Mouse (Mus musculus): Measurements from ENCODE around the gene Ano6.

The Ano6 gene

DNA sequence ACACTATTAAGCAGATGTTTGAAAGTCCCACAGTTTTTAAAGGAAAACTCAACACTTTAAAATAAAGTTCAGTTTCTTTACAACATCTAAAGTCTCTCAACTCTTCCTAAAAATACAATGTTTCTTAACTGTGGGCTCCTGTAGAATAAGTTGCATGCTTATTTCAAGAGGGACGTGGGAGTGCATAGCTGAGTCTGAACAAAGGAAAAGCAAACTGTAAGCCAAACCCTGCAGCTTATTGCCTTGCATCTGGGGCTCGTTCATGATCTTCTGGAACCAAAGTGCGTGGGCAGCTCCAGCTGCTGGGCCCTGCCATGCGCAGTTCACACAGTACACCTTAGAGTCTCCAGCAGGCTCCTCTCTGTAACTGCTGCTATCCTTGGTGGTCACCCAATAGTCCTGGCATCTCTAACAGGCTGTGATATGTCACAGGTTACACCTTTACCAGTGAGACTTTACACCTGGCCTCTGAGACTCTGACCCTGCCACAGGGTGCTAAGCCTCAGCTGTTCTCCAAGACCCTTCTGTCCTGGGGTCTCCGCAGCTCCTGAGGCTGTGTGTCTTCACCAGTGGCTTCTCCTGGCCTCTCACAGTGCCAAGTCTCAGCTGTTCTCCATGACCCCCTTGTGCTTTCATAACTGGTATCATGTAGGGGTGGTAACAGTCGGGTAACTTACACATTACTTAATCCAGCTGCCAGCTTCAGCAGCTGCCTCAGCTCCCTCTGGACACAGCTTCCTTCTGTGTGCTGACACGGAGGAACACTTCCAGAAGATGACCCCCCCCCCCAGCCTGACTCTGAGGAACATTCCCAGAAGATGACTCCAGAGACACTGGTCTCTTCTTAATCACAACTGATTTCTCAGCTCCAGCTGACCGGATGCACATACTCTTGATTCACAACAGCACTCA is 66.3 kb downstream of the Ano6 start:
- no peak for DNase-seq (ENCODE audit: low spot score)

DNA sequence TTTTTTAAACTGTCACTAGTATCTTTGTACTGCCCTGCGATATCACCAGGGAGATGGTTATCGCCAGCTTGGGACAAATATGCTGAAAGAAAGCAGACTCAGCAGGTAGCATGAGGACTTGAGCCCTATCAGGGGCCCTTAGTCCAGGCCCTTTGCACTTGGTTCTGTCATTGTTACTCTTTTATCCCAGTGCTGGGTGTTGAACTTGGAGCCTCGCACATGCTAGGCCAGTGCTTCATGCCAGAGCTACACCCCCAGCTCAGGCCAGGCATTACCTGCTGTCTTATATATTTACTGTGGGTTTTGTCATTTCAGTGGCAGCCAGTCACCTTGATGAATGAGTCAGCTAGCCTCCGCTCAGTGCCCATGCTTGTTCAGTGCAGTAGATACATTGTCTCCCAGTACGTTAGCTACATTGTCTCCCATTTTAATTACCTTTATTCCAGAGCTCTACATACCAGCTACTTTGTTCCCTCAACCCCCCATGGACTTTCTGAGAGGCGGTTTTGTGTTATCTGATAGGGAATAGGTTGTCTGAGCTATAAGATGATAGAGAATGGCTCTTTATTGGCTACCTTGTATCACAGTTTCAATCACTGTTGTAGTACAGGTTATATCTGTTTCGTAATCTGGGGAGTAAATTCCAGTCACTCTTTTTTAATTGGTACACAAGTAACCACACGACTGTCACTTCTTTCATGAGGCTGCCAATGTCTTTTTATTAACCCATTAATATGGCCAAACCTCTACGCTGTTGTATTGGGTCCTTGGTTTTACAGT is 68.4 kb downstream of the Ano6 start:
- no peak for DNase-seq (ENCODE audit: low spot score)

DNA sequence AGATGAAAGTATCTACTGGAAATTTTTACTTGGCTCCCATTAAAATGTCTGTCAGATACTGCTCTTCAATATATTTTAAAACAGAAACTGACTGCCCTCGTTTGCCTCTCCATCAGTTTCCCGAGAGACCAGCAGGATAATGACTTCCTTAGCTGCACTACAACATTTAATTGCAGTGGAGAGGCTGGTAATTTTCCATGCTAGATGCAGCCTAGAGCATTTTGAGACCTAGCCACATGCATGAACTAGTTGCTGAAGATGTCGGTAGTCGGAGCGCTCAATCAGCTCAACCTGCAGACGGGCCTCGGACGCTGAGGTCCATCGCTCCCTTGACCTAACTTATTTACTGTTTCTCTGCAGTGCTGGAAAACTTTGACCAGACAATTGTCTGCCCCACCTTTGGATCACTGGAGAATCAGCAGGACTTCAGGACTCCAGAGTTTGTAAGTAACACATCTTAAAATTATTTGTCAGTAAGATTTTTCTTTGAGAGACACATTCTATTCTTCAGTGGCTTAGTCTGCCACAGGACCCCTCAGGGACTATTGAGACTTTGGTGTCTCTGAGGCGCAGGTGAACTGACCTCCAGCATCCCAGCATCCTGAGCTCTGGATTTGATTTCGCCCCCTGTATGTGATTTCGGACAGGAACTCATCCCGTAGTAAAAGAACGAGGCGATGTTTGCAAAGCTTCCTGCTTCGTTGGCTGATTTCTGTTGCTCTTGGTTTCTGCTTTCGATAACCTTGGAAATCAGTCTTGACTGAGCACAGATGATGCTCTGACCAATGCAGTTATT is 73.4 kb downstream of the Ano6 start:
- DNase-seq (ENCODE audit: low spot score), result no peak

DNA sequence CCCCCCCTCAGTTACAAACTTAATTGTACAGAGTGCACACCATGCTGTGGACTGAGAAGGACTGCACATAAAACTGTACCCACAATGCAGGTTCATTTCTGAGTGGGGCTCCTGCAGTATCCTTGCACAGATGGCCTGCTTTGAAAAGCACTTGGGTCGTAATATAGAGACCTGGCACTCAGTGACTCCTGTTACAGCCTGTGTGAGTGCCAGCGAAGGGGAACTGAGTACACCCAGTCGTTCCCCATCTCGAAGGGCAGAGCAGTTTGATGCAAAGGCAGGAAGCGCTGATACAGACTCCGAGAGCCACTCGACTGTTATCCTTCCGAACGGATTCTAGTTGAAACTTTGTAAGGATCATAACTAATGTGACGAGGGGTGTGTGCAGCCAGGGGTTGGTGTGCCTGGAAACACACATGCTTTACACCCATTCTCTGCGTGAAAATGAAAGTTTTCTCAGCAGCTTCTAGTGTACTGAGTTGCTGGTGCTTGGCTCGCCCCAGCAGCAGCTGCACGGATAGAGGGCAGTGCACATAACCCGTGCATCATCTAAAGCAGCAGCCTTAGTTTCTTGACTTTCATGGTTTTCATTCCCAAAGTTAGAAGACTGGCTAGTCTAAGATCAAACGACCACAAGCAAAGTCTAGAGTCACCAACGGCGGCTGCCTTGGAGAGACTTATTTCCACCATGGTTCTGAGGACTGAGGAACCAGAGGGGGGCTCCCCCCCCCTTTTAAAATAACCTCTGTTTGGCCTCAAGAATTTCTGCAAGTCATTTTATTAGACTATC is 74.9 kb downstream of the Ano6 start:
- DNase-seq (ENCODE audit: low spot score), result no peak

DNA sequence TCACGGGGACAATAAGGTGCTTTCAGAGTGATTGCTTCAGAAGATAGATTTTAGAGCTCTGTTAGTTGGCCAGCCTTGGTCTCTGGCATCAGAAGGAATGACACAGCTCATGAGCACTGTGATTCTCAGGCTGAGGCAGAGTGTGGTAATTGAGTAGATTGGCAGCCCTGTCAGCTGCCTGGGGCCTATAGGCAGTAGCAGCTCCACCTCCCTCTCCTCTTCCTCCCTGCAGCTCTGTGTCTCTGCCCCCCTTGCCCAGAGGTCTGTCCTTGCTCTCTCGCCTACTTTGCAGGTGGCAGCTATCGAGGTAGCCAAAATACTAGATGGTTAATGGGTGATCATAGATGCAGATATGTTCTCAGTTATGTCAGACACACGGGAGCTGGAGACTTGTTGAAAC is 77.5 kb downstream of the Ano6 start:
- DNase-seq (ENCODE audit: low spot score), result no peak

DNA sequence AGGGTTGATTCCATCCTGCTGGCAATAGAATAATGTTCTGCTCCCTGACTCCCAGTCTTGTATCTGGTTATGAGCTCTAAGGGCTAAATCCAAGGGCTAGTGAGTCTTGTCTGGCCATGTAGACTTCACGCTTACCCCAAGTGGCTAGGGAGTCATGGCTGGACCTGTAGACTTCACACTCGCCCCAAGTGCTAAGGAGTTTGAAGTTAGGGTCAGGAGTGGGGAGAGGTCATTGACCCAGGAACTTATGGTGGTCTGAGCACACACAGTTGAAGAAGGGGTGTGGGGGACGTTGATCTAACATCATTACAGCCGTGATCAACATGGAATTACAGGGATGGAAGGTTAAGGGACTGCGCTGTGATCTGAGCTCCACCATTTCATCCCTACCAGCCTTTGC is 79.0 kb downstream of the Ano6 start:
- DNase-seq (ENCODE audit: low spot score), result no peak

DNA sequence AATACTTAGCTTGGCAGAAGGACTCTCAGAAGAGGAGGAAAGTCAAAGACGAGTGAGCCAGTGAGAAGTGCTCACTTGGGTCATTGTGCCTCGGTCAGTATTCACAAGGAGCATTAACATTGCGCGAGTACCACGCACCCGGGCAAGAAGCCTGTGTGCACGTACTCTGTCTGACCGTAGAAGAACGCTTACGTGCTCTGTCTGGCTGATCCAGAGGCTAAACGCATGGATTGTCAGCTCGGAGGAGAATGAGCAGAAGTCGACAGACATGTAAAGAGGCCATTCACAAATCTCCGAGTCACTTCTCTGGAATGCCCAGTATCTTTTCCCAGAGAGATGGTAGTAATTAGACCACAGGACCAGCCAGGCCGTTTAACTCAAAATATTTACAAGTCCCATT is 81.0 kb downstream of the Ano6 start:
- DNase-seq (ENCODE audit: low spot score), result no peak

DNA sequence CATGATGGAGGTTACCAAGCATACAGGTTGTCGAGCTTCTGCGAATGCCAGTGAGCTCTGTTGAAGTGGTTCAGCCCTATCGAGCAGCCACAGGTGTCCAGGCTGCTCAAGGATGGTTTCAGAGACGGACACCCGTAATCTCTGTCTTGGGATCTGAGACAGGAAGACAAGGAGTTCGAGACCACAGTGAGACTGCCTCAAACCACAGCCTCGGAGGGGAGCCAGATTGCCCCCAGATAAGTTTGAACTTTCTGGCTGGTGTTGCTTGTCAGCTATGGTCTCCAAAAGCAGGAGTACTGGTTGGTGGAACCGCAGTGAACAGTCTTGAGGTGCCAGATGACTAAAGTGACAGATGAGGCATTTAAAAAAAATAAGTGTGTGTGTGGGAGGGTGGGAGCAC is 81.8 kb downstream of the Ano6 start:
- no peak for DNase-seq (ENCODE audit: low spot score)

DNA sequence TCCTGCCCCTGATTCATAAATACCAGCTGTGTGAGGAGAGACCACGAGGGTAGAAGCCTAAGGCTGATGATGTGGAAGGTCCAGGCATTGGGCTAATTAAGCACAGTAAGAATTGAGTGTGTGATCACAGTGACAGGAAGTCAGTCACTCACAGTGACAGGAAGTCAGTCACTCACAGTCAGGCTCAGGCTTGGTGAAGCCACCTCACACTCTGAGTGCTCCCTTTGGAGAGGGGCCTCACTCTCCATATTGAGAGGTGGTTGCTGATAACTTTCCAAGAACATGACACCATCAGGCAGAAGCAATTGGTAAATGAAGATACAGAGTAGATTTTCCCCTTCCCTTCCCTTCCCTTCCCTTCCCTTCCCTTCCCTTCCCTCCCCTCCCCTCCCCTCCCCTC is 82.6 kb downstream of the Ano6 start:
- no peak for DNase-seq (ENCODE audit: low spot score)

DNA sequence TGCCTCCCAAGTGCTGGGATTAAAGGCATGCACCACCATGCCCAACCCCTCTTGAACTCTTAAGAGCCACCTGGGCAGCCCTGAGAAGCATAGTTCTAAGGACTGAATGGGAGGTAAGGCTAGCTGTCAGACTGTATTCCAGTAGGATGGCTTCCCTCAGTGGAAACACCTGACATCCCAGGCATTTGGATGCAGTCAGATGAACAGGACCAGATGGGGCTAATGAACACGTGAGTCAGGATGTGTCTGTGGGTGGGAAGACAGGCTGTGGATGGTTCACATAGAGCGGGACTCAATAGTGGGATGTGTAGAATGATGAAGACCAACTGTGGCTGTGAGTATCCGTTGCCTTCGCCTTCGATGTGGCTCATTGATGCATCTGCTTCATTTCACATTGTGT is 83.6 kb downstream of the Ano6 start:
- no peak for DNase-seq (ENCODE audit: low spot score)

DNA sequence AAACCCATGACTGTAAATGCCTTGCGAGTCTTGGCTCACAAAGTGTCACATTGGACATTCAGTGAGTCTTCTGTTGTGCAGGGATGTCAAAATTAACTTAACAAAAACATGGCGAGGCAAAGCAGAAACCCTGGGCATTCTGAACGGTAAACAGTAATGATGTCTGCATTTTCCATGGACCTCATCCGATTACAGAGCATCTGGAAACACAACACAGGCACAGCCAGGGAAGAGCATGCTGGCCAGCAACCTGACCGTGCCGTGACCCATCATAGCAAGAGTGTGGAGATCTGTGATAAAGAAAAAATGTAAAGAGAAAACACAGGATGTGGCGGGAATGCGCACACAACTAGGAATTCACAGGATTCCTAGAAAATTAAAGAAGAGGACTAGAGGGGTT is 84.1 kb downstream of the Ano6 start:
- DNase-seq (ENCODE audit: low spot score), result no peak

DNA sequence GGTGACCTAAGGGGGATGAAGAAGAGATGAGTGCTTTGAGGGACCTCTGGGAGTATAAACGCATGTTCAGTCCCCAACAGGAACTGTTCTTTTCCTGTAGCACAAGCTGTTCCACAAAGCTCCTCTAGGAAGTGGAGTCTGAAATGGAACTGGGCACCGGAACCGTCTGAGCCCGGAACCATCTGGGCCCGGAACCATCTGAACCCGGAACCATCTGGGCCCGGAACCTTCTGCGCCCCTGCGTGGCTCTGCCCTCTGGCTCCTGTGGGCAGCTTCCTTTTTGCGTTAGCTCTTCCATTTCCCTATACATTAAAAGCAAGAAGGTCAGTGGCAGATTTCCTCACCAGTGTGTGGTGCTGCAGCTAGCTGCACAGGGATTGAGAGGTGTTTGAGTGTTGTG is 85.3 kb downstream of the Ano6 start:
- DNase-seq (ENCODE audit: low spot score), result no peak

DNA sequence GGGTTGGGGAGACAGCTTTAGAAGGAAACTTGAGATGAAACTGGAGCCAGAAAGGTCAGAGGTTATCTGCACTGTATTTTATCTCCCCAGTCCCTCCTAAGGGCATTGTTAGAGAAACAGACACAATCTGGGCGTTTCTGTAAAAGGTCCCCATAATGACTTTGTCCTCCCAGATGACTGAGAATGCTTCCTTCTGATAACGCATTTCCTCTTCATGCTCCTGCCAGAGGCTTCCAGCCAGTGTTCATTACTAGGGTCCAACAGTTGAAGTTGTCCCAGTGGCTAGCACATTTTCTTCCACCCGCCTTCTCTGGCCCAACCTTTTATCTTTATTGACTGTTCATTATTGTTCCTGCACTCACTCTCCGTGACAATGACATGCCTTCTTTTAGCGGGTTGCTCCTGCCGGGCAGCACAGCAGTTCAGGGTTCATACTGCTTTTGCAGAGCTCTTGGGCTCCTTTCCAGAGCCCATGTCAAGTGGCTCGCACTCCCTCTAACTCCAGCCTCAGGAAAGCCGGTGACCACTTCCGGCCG is 90.0 kb downstream of the Ano6 start:
- no peak for DNase-seq (ENCODE audit: low spot score)

DNA sequence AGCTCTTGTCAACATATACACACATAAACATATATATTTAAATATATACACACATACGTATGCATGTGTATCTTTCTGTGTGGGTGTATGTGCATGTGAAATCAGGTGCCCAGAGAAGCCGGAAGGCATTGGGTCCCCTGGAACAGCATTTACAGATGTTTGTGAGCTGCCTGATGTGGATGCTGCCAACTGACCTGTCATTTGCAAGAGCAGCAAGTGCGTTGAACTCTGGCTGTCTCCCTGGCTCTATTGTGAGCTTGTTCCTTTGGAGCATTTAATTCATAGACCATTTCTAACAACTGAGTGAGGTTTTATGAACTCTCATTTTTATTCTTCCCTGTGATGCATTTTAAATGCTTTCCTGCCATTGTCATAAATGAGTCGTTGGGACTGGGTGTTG is 91.8 kb downstream of the Ano6 start:
- no peak for DNase-seq (ENCODE audit: low spot score)

DNA sequence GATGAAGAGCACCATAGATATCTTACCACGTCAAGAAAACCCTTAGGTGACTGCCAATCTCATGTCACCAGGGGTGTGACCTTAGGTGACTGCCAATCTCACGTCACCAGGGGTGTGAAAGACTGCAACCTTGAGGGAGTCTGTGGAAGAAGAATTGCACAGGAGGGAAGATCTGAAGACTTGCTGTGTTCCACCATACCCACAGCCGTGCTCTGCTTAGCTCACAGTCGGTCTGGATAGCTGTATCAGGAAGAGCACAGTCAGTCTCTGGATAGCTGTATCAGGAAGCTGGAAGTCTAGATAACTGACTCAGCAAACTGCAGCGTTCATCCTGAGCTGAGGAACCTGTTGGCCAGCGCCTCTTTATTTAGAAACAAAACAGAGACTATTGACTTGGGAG is 92.9 kb downstream of the Ano6 start:
- peak; percentile 58 for DNase-seq (ENCODE audit: low spot score)

DNA sequence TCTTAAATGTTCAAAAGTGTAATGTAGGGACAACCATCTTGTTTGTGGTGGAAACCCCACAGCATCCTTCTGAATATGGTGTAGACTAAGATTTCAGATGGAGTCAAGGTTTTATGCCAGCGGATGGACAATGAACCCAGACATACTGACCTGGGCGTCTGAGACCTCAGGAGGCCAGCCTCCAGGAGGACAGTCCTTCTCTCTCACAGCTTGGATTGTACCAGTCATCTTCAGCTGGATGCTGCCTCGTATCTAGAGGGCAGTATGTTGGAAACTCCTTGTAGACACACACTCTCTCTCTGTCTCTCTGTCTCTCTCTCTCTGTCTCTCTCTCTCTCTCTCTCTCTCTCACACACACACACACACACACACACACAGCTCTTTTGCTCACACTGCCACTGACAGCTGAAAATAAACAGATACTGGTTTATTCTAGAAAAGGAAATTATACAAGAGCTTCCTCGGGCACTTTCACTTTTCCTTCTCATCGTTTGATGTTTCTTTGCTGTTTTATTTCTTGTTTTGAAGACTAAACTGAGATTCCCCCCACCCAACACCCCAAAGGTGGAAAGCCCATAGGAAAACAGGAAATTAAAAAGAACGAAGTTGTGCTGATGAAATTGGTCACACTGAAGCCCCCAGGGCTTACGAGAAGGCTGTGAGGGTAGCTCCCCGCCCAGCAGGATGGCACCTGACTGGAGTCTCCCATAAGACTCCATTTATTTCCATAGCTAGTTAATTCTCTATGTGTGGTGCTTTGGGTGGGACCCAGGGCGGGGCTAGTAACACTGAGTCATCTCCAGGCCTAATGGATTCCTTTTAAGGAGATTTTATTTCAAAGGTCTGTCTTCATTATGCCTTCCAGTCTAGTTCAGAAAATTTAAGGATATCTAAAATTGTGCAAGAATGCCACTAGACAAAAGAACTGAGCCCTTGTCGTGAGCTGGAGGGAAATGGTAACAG is 94.3 kb downstream of the Ano6 start:
- DNase-seq (ENCODE audit: low spot score), result no peak

DNA sequence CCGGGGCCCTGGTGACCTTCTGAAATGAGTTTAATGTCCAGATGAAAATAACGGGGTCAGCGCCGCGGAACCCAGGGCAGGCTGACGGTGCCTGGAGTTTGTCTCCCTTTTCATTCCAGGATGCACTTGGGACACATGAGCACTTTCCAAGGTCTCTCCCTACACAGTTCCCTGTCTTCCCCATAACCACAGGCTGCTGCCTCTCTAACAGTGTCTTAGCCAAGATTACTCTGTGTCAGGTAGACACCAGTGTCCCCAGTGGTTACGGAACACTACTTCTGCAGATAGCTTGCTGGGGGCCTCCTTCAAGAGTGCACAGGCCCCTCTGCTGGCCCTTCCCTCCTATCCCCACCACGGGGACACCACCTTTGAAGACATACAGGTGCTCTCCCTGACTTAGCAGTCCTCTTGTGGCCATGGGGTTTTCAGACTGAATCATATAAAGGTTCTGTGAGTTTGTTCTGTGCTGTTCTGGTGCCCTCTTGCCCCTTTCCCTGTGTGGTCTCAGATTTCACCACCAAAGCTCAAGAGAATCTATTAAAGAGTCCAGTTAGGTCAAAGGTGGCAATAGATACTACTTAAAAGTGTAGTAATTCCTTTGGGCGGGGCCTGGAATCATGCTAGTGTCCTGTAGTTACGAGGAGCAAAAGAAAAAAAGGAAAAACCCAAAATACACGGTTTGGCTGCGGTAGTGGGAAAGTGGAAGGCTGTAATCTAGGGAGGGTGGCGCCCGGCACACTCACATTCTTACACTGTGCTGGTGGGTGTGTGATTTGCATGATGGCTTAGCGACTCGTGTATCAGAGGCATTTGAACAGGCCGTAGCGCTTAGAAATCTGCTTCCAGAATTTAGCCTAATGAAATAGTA is 95.5 kb downstream of the Ano6 start:
- no peak for DNase-seq (ENCODE audit: low spot score)

DNA sequence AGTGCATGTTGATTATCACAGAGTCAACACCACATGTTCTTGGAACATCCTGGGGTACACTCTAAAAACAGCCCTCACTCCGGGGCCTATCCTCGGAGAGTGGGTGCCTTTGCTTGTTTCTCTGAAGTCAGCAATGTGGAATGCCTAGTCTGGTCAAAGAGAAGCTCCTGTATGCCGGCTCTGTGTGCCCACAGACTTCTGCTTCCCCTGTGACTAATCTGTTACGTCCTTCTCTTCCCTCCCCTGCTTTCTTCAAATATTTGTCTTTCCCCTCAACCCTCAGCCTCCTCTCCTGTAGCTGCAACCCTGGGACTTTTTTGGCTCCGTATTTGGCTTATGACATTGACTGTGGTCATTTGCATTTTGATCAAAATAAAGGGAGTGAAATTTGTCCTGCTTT is 96.7 kb downstream of the Ano6 start:
- no peak for DNase-seq (ENCODE audit: low spot score)

DNA sequence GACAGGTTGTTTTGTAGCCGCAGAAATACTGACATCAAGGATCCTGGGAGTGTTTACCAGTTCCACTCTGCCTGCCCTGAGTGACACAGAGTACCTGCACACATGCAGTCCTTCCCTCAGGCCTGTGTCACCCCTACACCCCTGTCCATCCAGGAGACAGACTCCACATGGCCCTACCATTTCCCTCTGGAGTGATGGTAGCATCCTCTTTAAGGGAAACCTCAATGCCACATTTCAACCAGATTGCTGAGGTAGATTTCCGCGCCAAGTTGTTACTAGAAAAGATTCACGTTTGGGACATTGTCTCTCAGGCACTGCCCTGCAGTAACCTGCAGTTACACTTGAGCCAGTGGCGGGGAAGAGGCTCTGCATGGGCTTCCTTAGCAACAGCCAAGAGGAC is 97.9 kb downstream of the Ano6 start:
- no peak for DNase-seq (ENCODE audit: low spot score)
